Mouse (Mus musculus) forebrain, embryonic 11.5 days (tissue): ENCODE measurements around the gene Nckipsd. TPM values are rescaled to one million over a fixed set of nuclear protein-coding genes. Genes with fewer than 3 reads are reported as not detected.

Experiments used
- ATAC-seq: fragments of 200-750 bp; cut with Nextera tagmentation; replicated peaks from 2 replicates; pipeline ENCODE4 v1.8.0; 2017; ENCODE audit warnings: moderate TSS enrichment; ENCODE audit not compliant: low FRiP score
- DNase-seq: peaks from one replicate; pipeline ENCODE4 v3.0.0-alpha.2; 2017; ENCODE audit warnings: low spot score
- H3K27ac ChIP-seq: fragments of 300-500 bp; sonication (generic); 2 replicates; pipeline ENCODE4 v1.5.1; 2014; ENCODE audit warnings: low read depth, low read length
- H3K27me3 ChIP-seq: fragments of 300-500 bp; sonication (generic); 2 replicates; pipeline ENCODE4 v1.6.1; 2014; ENCODE audit warnings: mild to moderate bottlenecking, low read length, mixed read lengths; ENCODE audit not compliant: control insufficient read depth, insufficient read depth
- H3K36me3 ChIP-seq: fragments of 300-500 bp; sonication (generic); 2 replicates; pipeline ENCODE4 v1.6.1; 2014; ENCODE audit warnings: mild to moderate bottlenecking, low read length, moderate library complexity, mixed read lengths; ENCODE audit not compliant: control insufficient read depth, insufficient read depth
- H3K4me1 ChIP-seq: fragments of 300-500 bp; sonication (generic); replicated peaks from 2 replicates; pipeline ENCODE4 v1.6.1; 2014; ENCODE audit warnings: low read length, mixed read lengths; ENCODE audit not compliant: control insufficient read depth, insufficient read depth
- H3K4me2 ChIP-seq: fragments of 300-500 bp; sonication (generic); 2 replicates; pipeline ENCODE4 v1.6.1; 2014; ENCODE audit warnings: low read depth, mild to moderate bottlenecking, low read length, moderate library complexity, mixed read lengths; ENCODE audit not compliant: severe bottlenecking
- H3K4me3 ChIP-seq: fragments of 300-500 bp; sonication (generic); 2 replicates; pipeline ENCODE4 v1.5.1; 2014; ENCODE audit warnings: low read depth, low read length
- H3K9ac ChIP-seq: fragments of 300-500 bp; sonication (generic); 2 replicates; pipeline ENCODE4 v1.6.1; 2014; ENCODE audit warnings: low read length
- H3K9me3 ChIP-seq: fragments of 300-500 bp; sonication (generic); 2 replicates; pipeline ENCODE4 v1.6.1; 2016; ENCODE audit warnings: low read length, mixed read lengths; ENCODE audit not compliant: control insufficient read depth
- WGBS: fragments of 180-500 bp; shearing (Covaris S2); extraction: QIAGEN DNeasy Blood & Tissue Kit; methylation state at CpG from one replicate; pipeline ENCODE4 v1.1.7; 2014; 5-methylcytosine and 5-hydroxymethylcytosine counted together
- microRNA-seq: library from miRNA; unstranded; fragments of <30 nt; microRNA quantifications from one replicate; pipeline ENCODE4, GENCODE M21; 2016; ENCODE audit not compliant: insufficient number of aligned reads
- polyA plus RNA-seq: library from polyadenylated mRNA; unstranded; fragments of >200 nt; fragmentation: Nextera tagmentation; extraction: Ambion mirVana; gene quantifications from 2 replicates; pipeline ENCODE4 v1.2.1, GENCODE M21; 2014

Gene Nckipsd
- polyA plus RNA-seq, 1 experiment from 2014 or later = 22.0 TPM

GRCm38 (mm10) chr9:108858792-108859527 is 50.8 kb downstream of the Nckipsd start:
- DNase-seq (no peak), ATAC-seq (no peak)
- H3K27ac ChIP-seq = no peak overlapping the region
- no peaks in the 10 kb centered on the region for H3K36me3 ChIP-seq
- H3K4me2 ChIP-seq = no peak overlapping the region
- no peak overlapping the region for H3K4me3 ChIP-seq
- 85% methylated on average over 8 of the region's 8 CpGs for WGBS
- H3K9ac ChIP-seq = no peak overlapping the region
- no peaks in the 10 kb centered on the region for H3K9me3 ChIP-seq
- H3K27me3 ChIP-seq = no peaks in the 10 kb centered on the region
- no peaks in the 10 kb centered on the region for H3K4me1 ChIP-seq

Small RNAs within 50 kb of the gene (microRNA-seq; reads per million reads assigned to microRNA genes)
- not detected for gene Gm23156

Other genes with a start within 250 kb of the Nckipsd start
- 197 and 199 TPM in 2 replicates for gene Impdh2, start 248.1 kb upstream of the Nckipsd start, polyA plus RNA-seq
- gene Ndufaf3, start 240.9 kb upstream of the Nckipsd start, polyA plus RNA-seq = 50.1 and 53.2 TPM in 2 replicates
- gene Dalrd3, start 238.5 kb upstream of the Nckipsd start, polyA plus RNA-seq = 176 and 195 TPM in 2 replicates
- 196 TPM in 2 replicates for gene Wdr6, start 229.6 kb upstream of the Nckipsd start, polyA plus RNA-seq
- gene P4htm, start 210.7 kb upstream of the Nckipsd start, polyA plus RNA-seq = 11.9 and 12.6 TPM in 2 replicates
- 61.1 and 62.1 TPM in 2 replicates for gene Arih2, start 159.0 kb upstream of the Nckipsd start, polyA plus RNA-seq
- gene Slc25a20, start 146.3 kb upstream of the Nckipsd start, polyA plus RNA-seq = 22.6 and 26.0 TPM in 2 replicates
- 54.1 and 56.8 TPM in 2 replicates for gene Prkar2a, start 119.1 kb upstream of the Nckipsd start, polyA plus RNA-seq
- 96.6 and 108 TPM in 2 replicates for gene Ip6k2, start 24.6 kb upstream of the Nckipsd start, polyA plus RNA-seq
- 6.9 and 9.4 TPM in 2 replicates for gene Celsr3, start 18.0 kb downstream of the Nckipsd start, polyA plus RNA-seq
- 12.6 and 12.7 TPM in 2 replicates for gene Slc26a6, start 44.9 kb downstream of the Nckipsd start, polyA plus RNA-seq
- gene Tmem89, start 106.3 kb downstream of the Nckipsd start, polyA plus RNA-seq = not detected in 2 replicates
- gene Uqcrc1, start 128.3 kb downstream of the Nckipsd start, polyA plus RNA-seq = 395 and 436 TPM in 2 replicates
- 2.2 and 3.7 TPM in 2 replicates for gene Col7a1, start 145.2 kb downstream of the Nckipsd start, polyA plus RNA-seq
- not detected in 2 replicates for gene Ucn2, start 177.6 kb downstream of the Nckipsd start, polyA plus RNA-seq
- 12.5 and 12.8 TPM in 2 replicates for gene Pfkfb4, start 183.4 kb downstream of the Nckipsd start, polyA plus RNA-seq
- gene Shisa5, start 230.2 kb downstream of the Nckipsd start, polyA plus RNA-seq = 30.4 and 33.9 TPM in 2 replicates